Mouse (Mus musculus): ENCODE measurements around the gene A230050P20Rik. TPM values are rescaled to one million over a fixed set of nuclear protein-coding genes. Genes with fewer than 3 reads are reported as not detected.
A peak's percentile ranks its signal among the peaks of the same experiment; 100 is the strongest.

Gene A230050P20Rik
- polyA plus RNA-seq, 1 experiment from 2014 or later: 5.4 TPM

- peaks cover 13% of the 10 kb centered on the region for H3K4me1 ChIP-seq (ENCODE audit: insufficient read depth)
- DNase-seq: no peak
- peak overlapping the region; percentile 89 for H3K9ac ChIP-seq (replicated peaks)
- H3K4me2 ChIP-seq (ENCODE audit: low read depth, low read length): peak overlapping the region; percentile 90
- ATAC-seq: peak; percentile 77
- peak overlapping the region; percentile 89 for H3K4me3 ChIP-seq (ENCODE audit: low read depth, low read length)
- H3K9me3 ChIP-seq (ENCODE audit: low read length): no peaks in the 10 kb centered on the region
- TF ChIP-seq CTCF (IDR thresholded peaks at IDR 0.05; ENCODE audit: low read depth) (no peak), EP300 (IDR thresholded peaks at IDR 0.05; ENCODE audit: low read depth) (no peak)
- peak overlapping the region; percentile 73 for H3K27ac ChIP-seq (ENCODE audit: low read depth)
- 3% methylated on average over 32 of the region's 39 CpGs for WGBS (ENCODE audit: insufficient replicate concordance)
- H3K36me3 ChIP-seq (replicated peaks; ENCODE audit: insufficient read depth, low read length): peaks cover 33% of the 10 kb centered on the region
- no peaks in the 10 kb centered on the region for H3K27me3 ChIP-seq (ENCODE audit: insufficient read depth, low read length)
Observed at GRCm38 (mm10) chr9:20897736-20898510, 29.5 kb downstream of the A230050P20Rik start.

- H3K9ac ChIP-seq (replicated peaks): peak within 1 kb of the TSS; percentile 89
- ATAC-seq (peak; percentile 88), DNase-seq (peak; percentile 91)
- H3K27ac ChIP-seq (ENCODE audit: low read depth): peak within 1 kb of the TSS; percentile 73
- H3K4me3 ChIP-seq (ENCODE audit: low read depth, low read length): peak within 1 kb of the TSS; percentile 89
- WGBS (ENCODE audit: insufficient replicate concordance): 5% methylated on average over 33 of the region's 34 CpGs
- H3K4me1 ChIP-seq (ENCODE audit: insufficient read depth): peaks cover 13% of the 10 kb centered on the region
- peaks cover 27% of the 10 kb centered on the region for H3K36me3 ChIP-seq (replicated peaks; ENCODE audit: insufficient read depth, low read length)
- no peaks in the 10 kb centered on the region for H3K9me3 ChIP-seq (ENCODE audit: low read length)
- TF ChIP-seq EP300 (IDR thresholded peaks at IDR 0.05; ENCODE audit: low read depth) (peak; percentile 65; the same call in 1 of the 2 replicates), CTCF (IDR thresholded peaks at IDR 0.05; ENCODE audit: low read depth) (peak; percentile 98)
- no peaks in the 10 kb centered on the region for H3K27me3 ChIP-seq (ENCODE audit: insufficient read depth, low read length)
- peak within 1 kb of the TSS; percentile 90 for H3K4me2 ChIP-seq (ENCODE audit: low read depth, low read length)
Observed at GRCm38 (mm10) chr9:20898511-20899073, 30.1 kb downstream of the A230050P20Rik start, which contains the start of gene Eif3g. Gene Eif3g, minus strand, starts transcription at chr9:20898623.

GRCm38 (mm10) chr9:20901466-20902173 is 33.2 kb downstream of the A230050P20Rik start:
- ATAC-seq: peak; percentile 23; the same call in 1 of the 2 replicates
- Histone ChIP-seq H3K36me3 (replicated peaks; ENCODE audit: insufficient read depth, low read length) (peaks cover 9% of the 10 kb centered on the region), H3K4me3 (ENCODE audit: low read depth, low read length) (no peak overlapping the region), H3K4me2 (ENCODE audit: low read depth, low read length) (peak overlapping the region; percentile 14; the same call in 1 of the 2 replicates), H3K27ac (ENCODE audit: low read depth) (no peak overlapping the region), H3K27me3 (ENCODE audit: insufficient read depth, low read length) (no peaks in the 10 kb centered on the region), H3K4me1 (ENCODE audit: insufficient read depth) (peaks cover 13% of the 10 kb centered on the region), H3K9me3 (ENCODE audit: low read length) (no peaks in the 10 kb centered on the region), H3K9ac (replicated peaks) (no peak overlapping the region)
- peak; percentile 84 for TF ChIP-seq CTCF (IDR thresholded peaks at IDR 0.05; ENCODE audit: low read depth)
- no peak for TF ChIP-seq EP300 (IDR thresholded peaks at IDR 0.05; ENCODE audit: low read depth)
- WGBS (ENCODE audit: insufficient replicate concordance): 13% methylated on average over 13 of the region's 13 CpGs
- DNase-seq: no peak

GRCm38 (mm10) chr9:20902174-20902491 is 33.7 kb downstream of the A230050P20Rik start:
- DNase-seq (no peak), ATAC-seq (0 out of 2 replicates have a peak, but pooled peaks have one; percentile 1)
- Histone ChIP-seq H3K27ac (ENCODE audit: low read depth) (no peak overlapping the region), H3K4me1 (ENCODE audit: insufficient read depth) (peaks cover 11% of the 10 kb centered on the region), H3K9ac (replicated peaks) (no peak overlapping the region), H3K36me3 (replicated peaks; ENCODE audit: insufficient read depth, low read length) (peaks cover 13% of the 10 kb centered on the region), H3K4me2 (ENCODE audit: low read depth, low read length) (peak overlapping the region; percentile 14; the same call in 1 of the 2 replicates), H3K27me3 (ENCODE audit: insufficient read depth, low read length) (no peaks in the 10 kb centered on the region), H3K4me3 (ENCODE audit: low read depth, low read length) (no peak overlapping the region), H3K9me3 (ENCODE audit: low read length) (no peaks in the 10 kb centered on the region)
- TF ChIP-seq EP300 (IDR thresholded peaks at IDR 0.05; ENCODE audit: low read depth) (no peak), CTCF (IDR thresholded peaks at IDR 0.05; ENCODE audit: low read depth) (no peak)
- 17% methylated on average over 6 of the region's 6 CpGs for WGBS (ENCODE audit: insufficient replicate concordance)

GRCm38 (mm10) chr9:20909948-20910347 is 41.5 kb downstream of the A230050P20Rik start:
- H3K36me3 ChIP-seq (replicated peaks; ENCODE audit: insufficient read depth, low read length): peaks cover 90% of the 10 kb centered on the region
- H3K4me2 ChIP-seq (ENCODE audit: low read depth, low read length): no peak overlapping the region

GRCm38 (mm10) chr9:20916160-20916559 is 47.7 kb downstream of the A230050P20Rik start:
- H3K9me3 ChIP-seq (ENCODE audit: low read length): no peaks in the 10 kb centered on the region
- no peak overlapping the region for H3K9ac ChIP-seq (replicated peaks)
- WGBS (ENCODE audit: insufficient replicate concordance): 68% methylated on average over 4 of the region's 4 CpGs
- peaks cover 96% of the 10 kb centered on the region for H3K36me3 ChIP-seq (replicated peaks; ENCODE audit: insufficient read depth, low read length)
- H3K27me3 ChIP-seq (ENCODE audit: insufficient read depth, low read length): no peaks in the 10 kb centered on the region
- ATAC-seq: peak; percentile 53; the same call in 1 of the 2 replicates
- H3K27ac ChIP-seq (ENCODE audit: low read depth): no peak overlapping the region
- DNase-seq: no peak
- no peak overlapping the region for H3K4me3 ChIP-seq (ENCODE audit: low read depth, low read length)
- TF ChIP-seq CTCF (IDR thresholded peaks at IDR 0.05; ENCODE audit: low read depth) (peak; percentile 71), EP300 (IDR thresholded peaks at IDR 0.05; ENCODE audit: low read depth) (no peak)
- H3K4me2 ChIP-seq (ENCODE audit: low read depth, low read length): no peak overlapping the region
- H3K4me1 ChIP-seq (ENCODE audit: insufficient read depth): no peaks in the 10 kb centered on the region

More at GRCm38 (mm10) chr9:20909948-20910347, 41.5 kb downstream of the A230050P20Rik start:
- Histone ChIP-seq H3K27ac (ENCODE audit: low read depth) (no peak overlapping the region), H3K4me3 (ENCODE audit: low read depth, low read length) (no peak overlapping the region), H3K4me1 (ENCODE audit: insufficient read depth) (no peaks in the 10 kb centered on the region), H3K9ac (replicated peaks) (no peak overlapping the region), H3K27me3 (ENCODE audit: insufficient read depth, low read length) (no peaks in the 10 kb centered on the region), H3K9me3 (ENCODE audit: low read length) (no peaks in the 10 kb centered on the region)
- WGBS (ENCODE audit: insufficient replicate concordance): 92% methylated on average over 9 of the region's 9 CpGs
- DNase-seq: no peak
- TF ChIP-seq CTCF (IDR thresholded peaks at IDR 0.05; ENCODE audit: low read depth) (no peak), EP300 (IDR thresholded peaks at IDR 0.05; ENCODE audit: low read depth) (no peak)
- ATAC-seq: no peak

Data from liver, postnatal 0 days (tissue).